Mouse (Mus musculus) urinary bladder, postnatal 10 days (tissue): ENCODE results near the gene Med13l.

Source experiments
- DNase-seq: peaks from one replicate; pipeline ENCODE4 v3.0.0; 2022; ENCODE audit warnings: low spot score

Gene Med13l

GRCm38 (mm10) chr5:118556387-118556937, 4.0 kb upstream of the Med13l start:
- no peak for DNase-seq

GRCm38 (mm10) chr5:118558841-118559240, 1.6 kb upstream of the Med13l start:
- no peak for DNase-seq

- DNase-seq, result peak; percentile 47
These were observed 695 bp upstream of the Med13l start for GRCm38 (mm10) chr5:118559584-118560384.

- no peak for DNase-seq
These were observed 858 bp downstream of the Med13l start for GRCm38 (mm10) chr5:118561086-118561987.

- no peak for DNase-seq
These were observed 1.7 kb downstream of the Med13l start for GRCm38 (mm10) chr5:118562206-118562605.

GRCm38 (mm10) chr5:118563590-118563989, 3.1 kb downstream of the Med13l start:
- no peak for DNase-seq

GRCm38 (mm10) chr5:118567395-118567794, 6.9 kb downstream of the Med13l start:
- DNase-seq, result no peak

GRCm38 (mm10) chr5:118569017-118569416, 8.5 kb downstream of the Med13l start:
- DNase-seq, result no peak

- DNase-seq, result no peak
These were observed 9.4 kb downstream of the Med13l start for GRCm38 (mm10) chr5:118569606-118570580.

GRCm38 (mm10) chr5:118571504-118571903, 11.0 kb downstream of the Med13l start:
- no peak for DNase-seq

GRCm38 (mm10) chr5:118574236-118574635, 13.8 kb downstream of the Med13l start:
- no peak for DNase-seq

- DNase-seq, result no peak
These were observed 14.5 kb downstream of the Med13l start for GRCm38 (mm10) chr5:118574997-118575396.

GRCm38 (mm10) chr5:118575909-118576308, 15.4 kb downstream of the Med13l start:
- DNase-seq, result no peak

GRCm38 (mm10) chr5:118576731-118577130, 16.3 kb downstream of the Med13l start:
- DNase-seq, result no peak

- no peak for DNase-seq
These were observed 24.9 kb downstream of the Med13l start for GRCm38 (mm10) chr5:118585355-118585754.

GRCm38 (mm10) chr5:118586560-118586959, 26.1 kb downstream of the Med13l start:
- no peak for DNase-seq

- no peak for DNase-seq
These were observed 28.0 kb downstream of the Med13l start for GRCm38 (mm10) chr5:118588381-118588925.

GRCm38 (mm10) chr5:118589186-118589892, 28.9 kb downstream of the Med13l start:
- DNase-seq, result no peak

GRCm38 (mm10) chr5:118590868-118591267, 30.4 kb downstream of the Med13l start:
- no peak for DNase-seq

GRCm38 (mm10) chr5:118591826-118592499, 31.5 kb downstream of the Med13l start:
- DNase-seq, result no peak
